Mouse (Mus musculus) hindbrain, embryonic 10.5 days (tissue): ENCODE data around the gene Mmp21. TPM values are rescaled to one million over a fixed set of nuclear protein-coding genes. Genes with fewer than 3 reads are reported as not detected.

Experiments
- DNase-seq: peaks from one replicate; pipeline ENCODE4 v3.0.0-alpha.2; 2017; ENCODE audit warnings: low spot score
- H3K27ac ChIP-seq: fragments of 300-500 bp; sonication (generic); 2 replicates; pipeline ENCODE4 v1.5.1; 2016; ENCODE audit warnings: mild to moderate bottlenecking, moderate library complexity
- H3K27me3 ChIP-seq: fragments of 300-500 bp; sonication (generic); 2 replicates; pipeline ENCODE4 v1.6.1; 2016; ENCODE audit warnings: mild to moderate bottlenecking; ENCODE audit not compliant: poor library complexity, insufficient read depth, severe bottlenecking
- H3K36me3 ChIP-seq: fragments of 300-500 bp; sonication (generic); 2 replicates; pipeline ENCODE4 v1.6.1; 2016; ENCODE audit warnings: mild to moderate bottlenecking, moderate library complexity
- H3K4me1 ChIP-seq: fragments of 300-500 bp; sonication (generic); replicated peaks from 2 replicates; pipeline ENCODE4 v1.6.1; 2016; ENCODE audit warnings: mild to moderate bottlenecking
- H3K4me3 ChIP-seq: fragments of 300-500 bp; sonication (generic); 2 replicates; pipeline ENCODE4 v1.5.1; 2016; ENCODE audit warnings: mild to moderate bottlenecking, moderate library complexity
- H3K9me3 ChIP-seq: fragments of 300-500 bp; sonication (generic); 2 replicates; pipeline ENCODE4 v1.6.1; 2016; ENCODE audit warnings: mild to moderate bottlenecking, moderate library complexity
- WGBS: fragments of 180-500 bp; shearing (Covaris S2); methylation state at CpG from one replicate; pipeline ENCODE4 v1.1.7; 2016; 5-methylcytosine and 5-hydroxymethylcytosine counted together
- polyA plus RNA-seq: library from polyadenylated mRNA; unstranded; fragments of >200 nt; fragmentation: Nextera tagmentation; extraction: Ambion mirVana; gene quantifications from 2 replicates; pipeline ENCODE4 v1.2.1, GENCODE M21; 2016

Mmp21 gene
- polyA plus RNA-seq = 0.09 TPM in 1 of 2 replicates, not detected in the other

GRCm38 (mm10) chr7:133679961-133680360 is at the start of gene Mmp21:
Gene Mmp21, minus strand, starts transcription at chr7:133680061.
- Histone ChIP-seq H3K27me3 (no peaks in the 10 kb centered on the region), H3K4me1 (peaks cover 8% of the 10 kb centered on the region; the same call in 1 of the 2 replicates), H3K4me3 (no peak within 1 kb of the TSS), H3K27ac (no peak within 1 kb of the TSS; the same call in 1 of the 2 replicates), H3K9me3 (0 out of 2 replicates have a peak, but pooled peaks cover 5% of the 10 kb centered on the region), H3K36me3 (peaks cover 12% of the 10 kb centered on the region; the same call in 1 of the 2 replicates)
- 91% methylated on average over 3 of the region's 3 CpGs for WGBS
- DNase-seq = no peak

GRCm38 (mm10) chr7:133729351-133729750 is 49.5 kb upstream of the Mmp21 start:
- H3K36me3 ChIP-seq = peaks cover 71% of the 10 kb centered on the region
- H3K27ac ChIP-seq = no peak overlapping the region
- DNase-seq = no peak
- no peak overlapping the region for H3K4me3 ChIP-seq
- H3K4me1 ChIP-seq = no peaks in the 10 kb centered on the region
- no peaks in the 10 kb centered on the region for H3K27me3 ChIP-seq
- H3K9me3 ChIP-seq = no peaks in the 10 kb centered on the region
- WGBS = 80% methylated on average over 5 of the region's 5 CpGs

- Histone ChIP-seq H3K27ac (no peak overlapping the region), H3K9me3 (no peaks in the 10 kb centered on the region), H3K4me1 (no peaks in the 10 kb centered on the region), H3K36me3 (peaks cover 73% of the 10 kb centered on the region), H3K27me3 (no peaks in the 10 kb centered on the region), H3K4me3 (no peak overlapping the region)
- DNase-seq = no peak
- WGBS = 83% methylated on average over 6 of the region's 6 CpGs
Measured at GRCm38 (mm10) chr7:133727027-133727426, 47.2 kb upstream of the Mmp21 start.

DNA sequence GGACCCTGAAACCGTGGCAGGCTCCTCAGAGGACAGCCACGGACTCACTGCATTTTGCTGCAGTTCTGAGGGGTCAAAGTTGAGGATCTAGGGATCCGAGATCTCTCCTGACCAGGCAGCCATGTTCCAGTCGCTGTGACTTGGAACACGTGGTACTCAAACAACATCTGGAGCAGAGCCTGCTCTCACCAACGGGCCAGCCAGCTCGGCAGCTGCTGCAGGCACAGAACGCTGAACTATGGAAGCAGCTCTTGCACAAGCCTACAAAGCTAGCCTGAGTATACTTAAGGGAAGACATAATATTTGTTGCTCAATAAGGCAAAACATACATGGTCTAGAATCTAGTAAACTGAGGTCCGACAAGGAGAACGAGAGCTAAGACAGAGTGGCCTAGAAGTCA is 45.7 kb upstream of the Mmp21 start:
- Histone ChIP-seq H3K27ac (no peak overlapping the region), H3K4me1 (no peaks in the 10 kb centered on the region), H3K9me3 (no peaks in the 10 kb centered on the region), H3K4me3 (no peak overlapping the region), H3K27me3 (no peaks in the 10 kb centered on the region), H3K36me3 (peaks cover 73% of the 10 kb centered on the region)
- 85% methylated on average over 10 of the region's 10 CpGs for WGBS
- no peak for DNase-seq

DNA sequence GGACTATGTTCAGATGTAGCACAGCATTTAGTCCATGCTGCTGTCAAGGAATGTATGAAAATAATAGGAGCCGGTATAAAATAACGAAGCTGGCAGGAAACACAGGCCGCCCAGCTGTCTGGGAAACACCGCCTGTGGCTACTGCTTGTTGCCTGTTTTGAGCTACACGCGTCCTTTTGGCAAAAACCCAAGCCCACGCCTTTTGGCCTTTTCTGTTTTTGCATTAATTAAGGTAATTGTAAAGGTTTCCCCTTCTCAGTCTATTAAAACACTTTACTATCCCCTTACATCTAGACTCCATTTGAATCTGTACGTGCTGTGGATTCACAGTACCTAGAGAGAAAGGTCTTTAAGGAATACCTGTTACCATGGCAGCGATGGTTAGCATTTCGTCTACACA is 45.0 kb upstream of the Mmp21 start:
- H3K4me3 ChIP-seq = no peak overlapping the region
- no peaks in the 10 kb centered on the region for H3K27me3 ChIP-seq
- H3K36me3 ChIP-seq = peaks cover 80% of the 10 kb centered on the region
- no peaks in the 10 kb centered on the region for H3K9me3 ChIP-seq
- WGBS = 92% methylated on average over 10 of the region's 10 CpGs
- DNase-seq = no peak
- H3K27ac ChIP-seq = no peak overlapping the region
- H3K4me1 ChIP-seq = no peaks in the 10 kb centered on the region

- H3K36me3 ChIP-seq = peaks cover 100% of the 10 kb centered on the region
- WGBS = 90% methylated on average over 11 of the region's 11 CpGs
- no peaks in the 10 kb centered on the region for H3K27me3 ChIP-seq
Measured at GRCm38 (mm10) chr7:133720616-133721015, 40.8 kb upstream of the Mmp21 start.

DNA sequence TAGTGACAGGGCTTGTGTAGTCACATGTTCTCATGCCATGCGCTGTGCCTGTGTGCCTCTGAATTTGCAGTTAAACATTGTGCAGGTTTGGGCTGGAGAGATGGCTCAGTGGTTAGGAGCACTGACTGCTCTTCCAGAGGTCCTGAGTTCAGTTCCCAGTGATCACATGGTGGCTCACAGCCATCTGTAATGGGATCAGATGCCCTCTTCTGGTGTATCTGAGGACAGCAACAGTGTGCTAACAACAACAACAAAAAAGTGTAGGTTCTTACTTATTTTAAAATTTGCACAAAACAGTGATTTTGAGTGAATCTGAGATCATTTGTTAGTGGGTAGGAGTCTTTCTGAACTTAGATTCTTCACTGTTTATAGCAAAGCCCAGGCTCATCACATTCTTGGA is 38.7 kb upstream of the Mmp21 start:
- WGBS = 93% methylated on average over 1 of the region's 1 CpGs
- no peaks in the 10 kb centered on the region for H3K9me3 ChIP-seq
- H3K27me3 ChIP-seq = no peaks in the 10 kb centered on the region
- no peak overlapping the region for H3K4me3 ChIP-seq
- H3K4me1 ChIP-seq = no peaks in the 10 kb centered on the region
- H3K27ac ChIP-seq = no peak overlapping the region
- H3K36me3 ChIP-seq = peaks cover 100% of the 10 kb centered on the region
- DNase-seq = no peak

More at GRCm38 (mm10) chr7:133720616-133721015, 40.8 kb upstream of the Mmp21 start:
- Histone ChIP-seq H3K9me3 (no peaks in the 10 kb centered on the region), H3K27ac (no peak overlapping the region), H3K4me1 (no peaks in the 10 kb centered on the region), H3K4me3 (no peak overlapping the region)
- DNase-seq = no peak

DNA sequence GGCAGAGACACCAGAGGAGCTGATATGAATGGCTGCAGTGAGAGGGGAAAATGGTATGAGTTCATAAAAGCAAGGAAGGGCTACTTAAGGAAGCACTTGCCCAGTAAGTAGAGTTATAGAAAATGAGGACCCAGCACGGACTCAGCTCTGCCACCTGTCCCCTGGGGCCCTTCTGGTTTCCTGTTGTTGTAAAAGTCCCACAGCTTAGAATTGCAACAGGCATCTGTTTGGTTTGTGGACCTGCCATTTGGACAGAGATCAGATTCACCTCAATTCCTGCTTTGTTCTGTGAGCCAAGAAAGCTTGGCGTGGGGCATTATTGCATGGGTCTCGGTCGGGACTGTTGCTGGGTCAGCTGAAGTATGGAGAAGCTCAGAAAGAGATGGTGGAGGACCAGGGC is 35.5 kb upstream of the Mmp21 start:
- no peak for DNase-seq
- H3K4me1 ChIP-seq = no peaks in the 10 kb centered on the region
- no peak overlapping the region for H3K4me3 ChIP-seq
- peaks cover 90% of the 10 kb centered on the region for H3K36me3 ChIP-seq
- no peaks in the 10 kb centered on the region for H3K9me3 ChIP-seq
- H3K27ac ChIP-seq = no peak overlapping the region
- no peaks in the 10 kb centered on the region for H3K27me3 ChIP-seq
- 95% methylated on average over 4 of the region's 4 CpGs for WGBS

GRCm38 (mm10) chr7:133707301-133707700 is 27.4 kb upstream of the Mmp21 start:
- no peaks in the 10 kb centered on the region for H3K9me3 ChIP-seq
- no peaks in the 10 kb centered on the region for H3K27me3 ChIP-seq
- H3K36me3 ChIP-seq = peaks cover 10% of the 10 kb centered on the region
- H3K4me3 ChIP-seq = no peak overlapping the region
- no peak for DNase-seq
- H3K27ac ChIP-seq = no peak overlapping the region
- WGBS = 91% methylated on average over 2 of the region's 2 CpGs
- H3K4me1 ChIP-seq = peaks cover 14% of the 10 kb centered on the region

- Histone ChIP-seq H3K9me3 (no peaks in the 10 kb centered on the region), H3K36me3 (no peaks in the 10 kb centered on the region), H3K4me3 (no peak overlapping the region), H3K27ac (no peak overlapping the region), H3K4me1 (peaks cover 7% of the 10 kb centered on the region), H3K27me3 (no peaks in the 10 kb centered on the region)
- DNase-seq = no peak
- WGBS = 91% methylated on average over 7 of the region's 7 CpGs
Measured at GRCm38 (mm10) chr7:133703906-133704305, 24.0 kb upstream of the Mmp21 start.

GRCm38 (mm10) chr7:133702333-133702732 is 22.5 kb upstream of the Mmp21 start:
- H3K27me3 ChIP-seq = no peaks in the 10 kb centered on the region
- H3K4me3 ChIP-seq = no peak overlapping the region
- no peaks in the 10 kb centered on the region for H3K36me3 ChIP-seq
- H3K9me3 ChIP-seq = no peaks in the 10 kb centered on the region
- no peak overlapping the region for H3K27ac ChIP-seq
- no peak for DNase-seq
- no peaks in the 10 kb centered on the region for H3K4me1 ChIP-seq
- WGBS = 93% methylated on average over 10 of the region's 10 CpGs

- H3K4me1 ChIP-seq = no peaks in the 10 kb centered on the region
- H3K9me3 ChIP-seq = no peaks in the 10 kb centered on the region
- WGBS = 92% methylated on average over 7 of the region's 7 CpGs
- H3K27me3 ChIP-seq = no peaks in the 10 kb centered on the region
- DNase-seq = no peak
- peaks cover 4% of the 10 kb centered on the region for H3K36me3 ChIP-seq
- no peak overlapping the region; the same call in 1 of the 2 replicates for H3K4me3 ChIP-seq
- no peak overlapping the region for H3K27ac ChIP-seq
Measured at GRCm38 (mm10) chr7:133701366-133701765, 21.5 kb upstream of the Mmp21 start.

- H3K4me1 ChIP-seq = no peaks in the 10 kb centered on the region
- H3K27ac ChIP-seq = no peak overlapping the region
- DNase-seq = no peak
- peaks cover 4% of the 10 kb centered on the region for H3K36me3 ChIP-seq
- H3K27me3 ChIP-seq = no peaks in the 10 kb centered on the region
- H3K9me3 ChIP-seq = no peaks in the 10 kb centered on the region
- 92% methylated on average over 4 of the region's 4 CpGs for WGBS
- H3K4me3 ChIP-seq = no peak overlapping the region
Measured at GRCm38 (mm10) chr7:133699885-133700284, 20.0 kb upstream of the Mmp21 start.
